Mouse (Mus musculus) MEL-GATA-1-ER (cell line): ENCODE data around the gene Tnfaip1.

Source experiments
- DNase-seq: peaks from one replicate; pipeline ENCODE4 v3.0.0-alpha.2; 2012; ENCODE audit warnings: low read depth; ENCODE audit errors: extremely low read depth

Gene Tnfaip1

DNA sequence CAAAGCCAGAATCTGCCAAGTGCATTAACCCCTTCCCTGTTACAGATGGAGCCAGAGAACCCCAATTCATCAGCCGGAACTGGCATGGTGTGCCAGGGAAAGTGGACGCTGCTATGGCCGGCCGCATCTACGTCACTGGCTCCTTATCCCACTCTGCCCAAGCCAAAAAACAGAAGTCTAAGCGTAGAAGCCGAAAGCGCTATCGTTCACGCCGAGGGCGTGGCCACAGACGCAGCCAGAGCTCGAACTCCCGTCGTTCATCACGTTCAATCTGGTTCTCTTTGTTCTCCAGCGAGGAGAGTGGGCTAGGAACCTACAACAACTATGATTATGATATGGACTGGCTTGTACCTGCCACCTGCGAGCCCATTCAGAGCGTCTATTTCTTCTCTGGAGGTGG is 34.6 kb downstream of the Tnfaip1 start:
- peak; percentile 52 for DNase-seq

DNA sequence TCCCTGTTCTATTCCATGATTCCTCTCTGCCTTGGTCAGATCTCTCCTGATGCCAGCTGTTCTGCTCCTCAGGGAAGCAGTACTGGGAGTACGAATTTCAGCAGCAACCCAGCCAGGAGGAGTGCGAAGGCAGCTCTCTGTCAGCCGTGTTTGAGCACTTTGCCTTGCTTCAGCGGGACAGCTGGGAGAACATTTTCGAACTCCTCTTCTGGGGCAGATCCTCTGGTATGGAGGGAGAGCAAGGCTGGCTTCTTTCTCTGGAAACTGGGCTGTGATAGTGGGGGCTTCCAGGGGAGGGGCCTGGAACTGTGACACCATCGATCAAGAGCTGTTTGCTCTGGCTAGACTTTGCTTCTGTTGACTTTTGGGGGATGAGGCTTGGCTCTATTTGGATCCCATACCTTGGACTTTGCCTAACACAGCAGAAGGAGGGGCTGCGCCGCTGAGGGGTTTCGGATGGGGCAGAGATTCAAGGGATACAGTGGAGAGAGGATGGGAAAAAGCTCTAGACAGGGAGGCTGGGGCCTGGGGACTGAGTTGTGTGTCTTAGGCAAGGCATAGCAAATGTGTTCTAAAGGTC is 35.4 kb downstream of the Tnfaip1 start:
- no peak for DNase-seq

DNA sequence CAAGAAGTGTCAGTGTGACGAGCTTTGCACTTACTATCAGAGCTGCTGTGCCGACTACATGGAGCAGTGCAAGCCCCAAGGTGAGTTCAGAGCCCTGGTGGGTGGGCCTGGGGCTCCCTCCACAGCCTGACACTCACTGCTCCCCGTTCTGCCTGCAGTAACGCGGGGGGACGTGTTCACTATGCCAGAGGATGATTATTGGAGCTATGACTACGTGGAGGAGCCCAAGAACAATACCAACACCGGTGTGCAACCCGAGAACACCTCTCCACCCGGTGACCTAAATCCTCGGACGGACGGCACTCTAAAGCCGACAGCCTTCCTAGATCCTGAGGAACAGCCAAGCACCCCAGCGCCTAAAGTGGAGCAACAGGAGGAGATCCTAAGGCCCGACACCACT is 36.6 kb downstream of the Tnfaip1 start:
- DNase-seq = no peak

- DNase-seq = no peak
These were observed 37.1 kb downstream of the Tnfaip1 start, which contains the start of gene Vtn for GRCm38 (mm10) chr11:78499004-78499403. Gene Vtn, plus strand, starts transcription at chr11:78499091.

DNA sequence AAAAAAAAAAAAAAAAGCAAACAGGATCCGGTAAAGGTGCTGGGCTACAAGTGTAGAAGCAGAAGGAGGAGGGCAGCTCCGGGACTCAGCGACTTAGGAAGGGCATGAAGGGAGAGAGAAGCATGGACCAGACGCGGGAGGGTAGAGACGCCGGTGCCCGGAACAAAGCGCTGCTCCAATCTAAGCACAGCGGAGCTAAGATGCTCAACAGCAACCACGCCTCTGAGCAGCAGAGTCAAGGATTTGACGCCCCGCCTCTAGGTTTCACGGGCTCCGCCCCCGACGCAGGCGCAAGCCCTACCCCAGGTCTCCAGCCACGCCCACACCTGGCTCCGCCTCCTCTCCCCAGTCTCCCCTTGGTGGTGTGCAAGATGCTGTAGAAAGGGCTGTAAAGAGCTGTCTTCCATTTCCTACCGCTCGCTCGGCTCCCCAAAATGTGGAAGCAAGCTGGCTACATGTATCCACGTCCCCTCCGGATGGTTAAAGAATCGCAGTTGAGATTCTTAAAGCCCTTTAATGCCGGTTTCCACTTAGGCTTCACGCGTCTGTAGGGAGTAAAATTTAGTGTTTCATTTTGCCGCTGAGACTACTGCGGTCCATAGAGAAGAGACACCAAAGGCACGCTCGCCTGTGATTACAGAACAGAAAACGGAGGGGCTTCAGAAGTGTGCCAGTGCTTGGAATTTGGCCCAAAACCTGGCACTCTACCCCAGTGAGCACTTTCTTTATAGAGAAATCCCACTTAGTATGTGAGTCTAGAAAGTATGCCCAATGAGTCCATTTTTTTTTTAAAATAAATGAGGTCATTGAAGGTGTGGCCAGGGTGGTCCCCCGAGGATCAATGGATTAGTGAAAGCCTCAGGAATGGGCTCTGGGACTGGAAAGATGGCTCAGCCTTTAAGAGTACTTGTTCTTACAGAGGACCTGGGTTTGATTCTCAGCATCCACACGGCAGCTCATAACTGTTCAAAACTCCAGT is 38.3 kb downstream of the Tnfaip1 start, which contains the start of gene Sarm1:
Gene Sarm1, minus strand, starts transcription at position 211 of the 979 bp plus-strand sequence.
- DNase-seq = peak; percentile 85

GRCm38 (mm10) chr11:78497071-78497541 is 39.0 kb downstream of the Tnfaip1 start:
- DNase-seq = no peak

DNA sequence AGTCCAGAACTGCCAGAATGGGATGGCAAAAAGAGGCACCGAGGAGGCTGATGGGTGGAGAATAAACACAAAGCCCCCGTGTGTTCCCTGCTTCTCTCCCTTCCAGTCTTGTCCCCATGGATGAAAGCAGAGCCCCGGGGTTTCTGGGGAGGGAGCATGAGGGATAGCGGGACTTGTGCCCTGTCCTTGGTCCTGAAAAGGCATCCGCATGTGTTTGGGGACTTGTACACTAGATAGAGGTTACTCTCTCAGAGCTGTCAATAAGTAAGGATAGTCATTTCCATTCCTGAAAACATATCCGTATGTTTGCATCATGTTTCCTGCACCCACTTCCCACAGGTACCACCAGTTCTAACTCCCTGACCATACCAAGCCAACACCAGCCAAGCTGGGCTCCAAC is 40.2 kb downstream of the Tnfaip1 start:
- DNase-seq = peak; percentile 28

DNA sequence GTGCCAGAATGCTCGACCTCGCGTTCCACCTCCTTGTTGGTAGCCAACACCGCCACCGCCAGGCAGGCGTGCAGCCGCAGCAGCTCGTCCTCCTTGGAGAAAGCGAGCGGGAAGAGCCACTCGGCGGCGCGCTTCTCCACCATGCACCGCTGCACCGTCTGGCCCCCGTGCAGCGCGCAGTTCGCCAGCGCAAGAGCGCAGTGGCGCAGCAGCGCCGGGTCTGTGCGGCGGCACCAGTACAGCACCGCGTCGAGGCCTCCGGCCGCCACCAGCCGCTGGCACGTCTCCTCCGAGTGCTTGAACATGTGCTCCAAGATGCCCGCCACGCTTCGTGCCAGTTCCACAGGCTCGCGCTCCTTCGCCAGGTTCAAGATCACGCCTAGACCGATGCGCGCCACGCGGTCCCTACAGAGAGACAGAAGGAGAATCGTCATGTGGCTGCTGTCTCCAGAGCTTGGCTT is 45.3 kb downstream of the Tnfaip1 start:
- DNase-seq = no peak

GRCm38 (mm10) chr11:78488168-78488567 is 48.0 kb downstream of the Tnfaip1 start:
- DNase-seq = no peak

- no peak for DNase-seq
These were observed 52.5 kb downstream of the Tnfaip1 start for GRCm38 (mm10) chr11:78483639-78484038.

DNA sequence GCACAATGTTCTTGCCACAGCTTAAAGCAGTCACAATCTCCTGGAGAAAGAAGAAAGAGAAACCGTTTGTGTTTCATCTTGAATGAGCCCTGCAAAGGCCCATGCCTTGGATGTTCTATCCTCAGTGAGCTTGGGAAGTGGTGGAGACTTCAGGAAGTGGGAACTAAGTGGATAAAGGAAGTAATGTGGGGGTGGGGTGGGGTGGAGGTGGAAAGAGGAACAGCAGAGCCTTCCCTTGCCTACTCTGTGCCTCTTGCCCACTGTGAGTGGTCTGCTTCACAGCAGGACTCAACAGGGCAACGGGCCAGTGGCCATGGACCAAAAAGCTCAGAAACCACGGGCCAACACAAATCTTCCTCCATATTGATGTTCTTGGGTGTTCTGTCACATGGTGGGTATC is 60.8 kb downstream of the Tnfaip1 start:
- peak; percentile 36 for DNase-seq
